In the genomic region with DNA sequence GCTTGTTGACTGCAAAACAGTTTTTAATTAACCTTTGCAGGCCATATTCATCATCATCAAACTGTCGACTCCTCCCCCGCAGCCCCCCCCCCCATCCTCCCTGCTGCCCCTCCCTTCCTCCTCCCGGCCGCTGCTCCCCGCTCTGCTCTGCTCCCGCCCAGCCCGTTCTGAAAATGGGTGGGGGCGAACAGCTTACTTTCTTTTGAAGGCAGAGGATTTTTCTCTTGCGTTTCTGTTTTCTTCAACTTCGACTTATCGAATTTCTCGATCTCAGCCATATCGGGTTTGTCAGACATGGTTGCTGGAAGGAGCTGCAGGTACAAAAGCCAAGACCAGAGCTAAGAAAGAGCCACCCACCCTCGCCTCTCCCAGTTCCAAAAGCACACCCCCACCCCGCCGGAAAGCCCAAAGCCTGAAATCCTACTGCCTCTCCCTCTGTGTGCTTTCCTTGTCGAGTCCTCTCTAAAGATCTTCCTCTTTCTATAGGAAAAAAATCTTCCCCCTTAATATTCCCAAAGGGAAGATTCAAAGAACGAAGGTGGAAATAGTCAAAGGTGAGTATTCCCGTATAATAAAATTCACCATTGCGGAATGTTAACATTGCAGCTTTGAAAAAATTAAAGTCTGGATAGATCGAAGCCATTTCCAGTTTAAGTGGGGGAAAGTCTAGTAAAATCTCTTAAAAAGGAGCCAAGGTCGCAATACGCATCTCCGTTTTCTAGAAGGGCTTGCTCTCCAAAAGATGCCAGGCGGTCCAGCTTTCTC, we compare ENCODE assay signal across 7 mouse cellular contexts. TPM values are rescaled to one million over a fixed set of nuclear protein-coding genes. Genes with fewer than 3 reads are reported as not detected.
DNase-seq lines count a peak whose midpoint lies in the region; ATAC-seq and TF ChIP-seq lines count a peak whose summit lies in the region.

No protein-coding gene starts in this region.

- H3K36me3 ChIP-seq in heart, embryonic 11.5 days (ENCODE audit: control insufficient read depth, insufficient read depth, low read length): no peaks in the 10 kb centered on the region
- no peaks in the 10 kb centered on the region for H3K36me3 ChIP-seq in midbrain, embryonic 15.5 days (replicated peaks)

- peak overlapping the region; percentile 89 for H3K9ac ChIP-seq in heart, embryonic 11.5 days (ENCODE audit: low read depth, low read length)
- H3K9ac ChIP-seq in midbrain, embryonic 15.5 days: peak overlapping the region; percentile 80

- no peaks in the 10 kb centered on the region for H3K27me3 ChIP-seq in heart, embryonic 11.5 days (ENCODE audit: control insufficient read depth, insufficient read depth, low read length)
- H3K27me3 ChIP-seq in midbrain, embryonic 15.5 days (replicated peaks): 0 out of 2 replicates have a peak, but pooled peaks cover 6% of the 10 kb centered on the region

- no peak for TF ChIP-seq CTCF in brain, embryonic 14.5 days (IDR thresholded peaks at IDR 0.05; ENCODE audit: borderline replicate concordance, extremely low read depth, insufficient read depth, insufficient read length)

- ATAC-seq in heart, embryonic 11.5 days (replicated peaks; ENCODE audit: insufficient number of reproducible peaks, low FRiP score, low TSS enrichment): no peak
- ATAC-seq in midbrain, embryonic 15.5 days (replicated peaks): 0 out of 2 replicates have a peak, but pooled peaks have one; percentile 28

- intact Hi-C loops in left cerebral cortex, postnatal 4 days (cut with DNase I): loop anchor here (10.0 kb wide), 2 partner anchors 403 to 543 kb away; no protein-coding TSS in a partner anchor

- WGBS in heart, embryonic 11.5 days (ENCODE audit: insufficient replicate concordance): 20% methylated on average over 25 of the region's 25 CpGs
- WGBS in midbrain, embryonic 15.5 days: 28% methylated on average over 25 of the region's 25 CpGs

- peak; percentile 21 for DNase-seq in right cerebral cortex, adult 18-20 months
- no peak for DNase-seq in right cerebral cortex, postnatal 14 days
- DNase-seq in brain, embryonic 14.5 days (ENCODE audit: low read depth): peak; percentile 74
- peak; percentile 46 for DNase-seq in left cerebral cortex, postnatal 4 days
- DNase-seq in gastrocnemius, postnatal 10 days: no peak

- H3K4me2 ChIP-seq in heart, embryonic 11.5 days: peak overlapping the region; percentile 59
- H3K4me2 ChIP-seq in midbrain, embryonic 15.5 days: peak overlapping the region; percentile 57

- no peaks in the 10 kb centered on the region for H3K9me3 ChIP-seq in heart, embryonic 11.5 days (replicated peaks; ENCODE audit: control insufficient read depth, low read length)
- H3K9me3 ChIP-seq in midbrain, embryonic 15.5 days: no peaks in the 10 kb centered on the region

- no peak for TF ChIP-seq POLR2A in brain, embryonic 14.5 days (IDR thresholded peaks at IDR 0.05; ENCODE audit: borderline replicate concordance, extremely low read depth, insufficient read depth, insufficient read length, poor library complexity, severe bottlenecking)

- no peaks in the 10 kb centered on the region for H3K4me1 ChIP-seq in heart, embryonic 11.5 days (ENCODE audit: control insufficient read depth, insufficient read depth, low read length)
- peaks cover 12% of the 10 kb centered on the region for H3K4me1 ChIP-seq in midbrain, embryonic 15.5 days

- peak overlapping the region; percentile 91 for H3K27ac ChIP-seq in heart, embryonic 11.5 days (ENCODE audit: low read depth, low read length)
- H3K27ac ChIP-seq in midbrain, embryonic 15.5 days: peak overlapping the region; percentile 93

- peak overlapping the region; percentile 61 for H3K4me3 ChIP-seq in heart, embryonic 11.5 days (ENCODE audit: low read depth, low read length)
- peak overlapping the region; percentile 55 for H3K4me3 ChIP-seq in midbrain, embryonic 15.5 days

RNA-seq across cellular contexts. Expression of a gene that starts 1.2 kb away (rescaled TPM):
- 2,684 and 2,801 TPM in 2 replicates for polyA plus RNA-seq in brain, embryonic 14.5 days (2012; rRNA removed)
- polyA plus RNA-seq in heart, embryonic 11.5 days (2014; fragmentation: Nextera tagmentation; extraction: Ambion mirVana): 2,694 and 2,831 TPM in 2 replicates
- 1,000 to 10,000 TPM; 1,755 to 1,817 TPM for total RNA-seq in left cerebral cortex, postnatal 4 days (2021)
- polyA plus RNA-seq in midbrain, embryonic 15.5 days (2015; fragmentation: Nextera tagmentation; extraction: Ambion mirVana): 4,195 and 4,308 TPM in 2 replicates
- total RNA-seq in gastrocnemius, postnatal 10 days (2021): 100 to 1,000 TPM; 492 to 589 TPM

RNA-seq across cellular contexts. Expression of a gene that starts 56.2 kb away (rescaled TPM):
- polyA plus RNA-seq in brain, embryonic 14.5 days (2012; rRNA removed): 0.06 and 0.14 TPM in 2 replicates
- 0.06 and 0.17 TPM in 2 replicates for polyA plus RNA-seq in heart, embryonic 11.5 days (2014; fragmentation: Nextera tagmentation; extraction: Ambion mirVana)
- under 1 TPM; 0.20 to 0.38 TPM for total RNA-seq in left cerebral cortex, postnatal 4 days (2021)
- 0.15 TPM in 1 of 2 replicates, not detected in the other for polyA plus RNA-seq in midbrain, embryonic 15.5 days (2015; fragmentation: Nextera tagmentation; extraction: Ambion mirVana)
- 1 to 10 TPM in 1 of 2 experiments, under 1 TPM in 1; 0.99 to 1.6 TPM for total RNA-seq in gastrocnemius, postnatal 10 days (2021)

Comparison
In these comparisons a context has a peak if more than half of its experiments do, and no peak if none do; other contexts are left out.
1. DNase-seq: peak in right cerebral cortex, adult 18-20 months (single experiment), brain, embryonic 14.5 days (single experiment) and left cerebral cortex, postnatal 4 days (single experiment); none in right cerebral cortex, postnatal 14 days (single experiment) and gastrocnemius, postnatal 10 days (single experiment).